Mouse (Mus musculus) left cerebral cortex, postnatal 25 days (tissue): Measurements from ENCODE around the gene Gm597. TPM values are rescaled to one million over a fixed set of nuclear protein-coding genes. Genes with fewer than 3 reads are reported as not detected.
A peak's percentile ranks its signal among the peaks of the same experiment; 100 is the strongest.

Experiments used
- DNase-seq, 2 experiments: peaks; one replicate each; pipeline ENCODE4 v3.0.0; 2022; ENCODE audit warnings: low spot score in 2 of 2, mixed read lengths in 1 of 2
- intact Hi-C: fragments of 180-260 bp; cut with DNase I; formaldehyde crosslinking; loops from one replicate; pipeline ENCODE4 v1.15.1; 2025
- total RNA-seq, 2 experiments: library from RNA; stranded (reverse); gene quantifications; 2 replicates each; pipeline ENCODE4 v1.2.3; 2021

Gm597 gene
- not detected for total RNA-seq

DNA sequence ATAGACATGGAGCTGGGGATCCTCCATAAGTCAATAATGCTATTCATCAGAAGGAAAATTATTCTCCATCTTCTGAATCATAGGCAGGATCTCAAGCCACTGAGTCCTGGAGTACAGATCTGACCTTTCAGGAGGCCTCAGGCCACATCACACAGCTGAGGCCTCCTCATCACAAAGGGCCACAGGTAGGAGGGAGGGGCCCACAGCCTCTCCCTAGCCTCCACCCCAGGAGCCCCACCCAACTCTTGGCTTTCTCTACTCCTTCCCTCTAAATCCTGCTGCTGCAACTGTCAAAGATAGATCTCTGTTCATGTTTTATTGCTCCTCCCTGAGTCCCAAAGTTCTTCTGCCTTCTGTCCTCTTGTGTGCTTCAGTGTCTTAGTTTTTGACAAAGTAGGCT lies at the start of gene Gm597:
TSS of gene Gm597 (minus strand) at position 101 of the 400 bp plus-strand sequence.
- DNase-seq: no peak
- intact Hi-C loops: no loop called here

DNA sequence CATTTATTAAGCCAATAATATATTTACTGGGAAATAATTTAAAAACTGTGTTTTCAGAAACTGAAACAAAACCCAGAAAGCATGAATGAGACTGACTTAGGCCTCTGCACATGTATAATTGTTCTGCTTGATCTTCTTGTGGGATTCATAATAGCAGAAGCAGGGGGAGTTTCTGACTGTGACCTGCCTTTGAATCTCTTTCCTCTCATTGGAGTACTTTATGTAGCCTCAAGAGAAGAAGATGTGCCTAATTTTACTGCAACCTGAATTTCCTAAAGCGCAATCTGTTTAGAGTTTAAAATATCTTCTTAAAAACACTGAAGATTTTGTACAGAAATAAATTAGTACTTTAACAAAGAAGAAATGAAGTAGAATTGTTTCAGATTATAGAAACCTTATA lies 27.6 kb upstream of the Gm597 start:
- intact Hi-C loops: no loop called here
- peak in 1 of 2 experiments; percentile 55 for DNase-seq

DNA sequence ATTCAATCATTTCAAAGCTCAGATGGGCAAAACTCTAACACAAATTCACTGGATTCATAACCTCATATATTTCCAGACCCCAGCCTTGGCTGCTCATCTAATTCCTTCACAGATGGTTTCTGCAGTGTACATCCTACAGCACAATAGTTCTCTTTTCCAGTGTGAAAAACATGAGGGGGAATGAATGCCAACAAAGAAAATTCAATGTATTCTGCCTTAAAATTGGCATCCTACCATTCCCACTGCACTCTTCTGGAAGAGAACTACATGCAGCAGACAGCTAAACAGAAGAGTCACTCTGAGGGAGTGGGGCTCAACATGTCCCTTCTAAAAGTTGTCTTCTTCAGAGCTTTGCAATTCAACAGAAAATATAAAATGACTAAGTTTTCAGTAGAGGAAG lies 26.6 kb upstream of the Gm597 start:
- intact Hi-C loops: no loop called here
- peak in 1 of 2 experiments; percentile 66 for DNase-seq

DNA sequence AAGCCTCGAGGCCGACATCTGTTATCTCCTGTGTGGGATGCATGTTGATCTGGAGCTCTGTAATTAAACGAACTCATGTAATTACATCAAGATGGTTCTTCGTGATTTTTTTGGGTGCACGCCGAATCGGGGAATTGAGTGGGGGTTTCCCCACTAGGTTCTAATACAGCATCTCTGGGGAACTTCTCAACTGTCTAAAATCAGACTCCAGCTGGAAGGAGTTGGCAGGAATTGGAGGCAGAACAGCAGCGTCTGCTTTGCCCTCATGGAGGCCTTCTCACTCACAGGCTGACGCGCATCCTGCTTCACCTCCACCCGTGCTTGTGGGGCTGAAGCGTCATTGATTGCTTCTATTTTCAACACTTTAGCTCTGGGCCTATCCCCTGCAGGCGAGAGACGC lies 20.8 kb upstream of the Gm597 start:
- no peak for DNase-seq
- intact Hi-C loops: no loop called here
